Mouse (Mus musculus): Measurements from ENCODE around the gene Sh3kbp1.
A peak's percentile ranks its signal among the peaks of the same experiment; 100 is the strongest.

Sh3kbp1 gene

GRCm38 (mm10) chrX:159735513-159736099, 108.5 kb downstream of the Sh3kbp1 start:
- DNase-seq (ENCODE audit: low spot score in 2 of 2) = no peak

GRCm38 (mm10) chrX:159737344-159737743, 110.3 kb downstream of the Sh3kbp1 start:
- no peak for DNase-seq (ENCODE audit: low spot score in 2 of 2)

- DNase-seq (ENCODE audit: low spot score in 2 of 2) = no peak
These were observed 117.0 kb downstream of the Sh3kbp1 start for GRCm38 (mm10) chrX:159744035-159744434.

- no peak for DNase-seq (ENCODE audit: low spot score in 2 of 2)
These were observed 117.5 kb downstream of the Sh3kbp1 start for GRCm38 (mm10) chrX:159744620-159745019.

- no peak for DNase-seq (ENCODE audit: low spot score in 2 of 2)
These were observed 124.8 kb downstream of the Sh3kbp1 start for GRCm38 (mm10) chrX:159751834-159752233.

- no peak for DNase-seq (ENCODE audit: low spot score in 2 of 2)
These were observed 129.2 kb downstream of the Sh3kbp1 start for GRCm38 (mm10) chrX:159756261-159756660.

- no peak for DNase-seq (ENCODE audit: low spot score in 2 of 2)
These were observed 130.1 kb downstream of the Sh3kbp1 start for GRCm38 (mm10) chrX:159756901-159757821.

- DNase-seq (ENCODE audit: low spot score in 2 of 2) = peak in 1 of 2 experiments; percentile 26
These were observed 130.9 kb downstream of the Sh3kbp1 start for GRCm38 (mm10) chrX:159757854-159758540.

- no peak for DNase-seq (ENCODE audit: low spot score in 2 of 2)
These were observed 136.7 kb downstream of the Sh3kbp1 start for GRCm38 (mm10) chrX:159763801-159764200.

GRCm38 (mm10) chrX:159765850-159766249, 138.8 kb downstream of the Sh3kbp1 start:
- no peak for DNase-seq (ENCODE audit: low spot score in 2 of 2)

- DNase-seq (ENCODE audit: low spot score in 2 of 2) = no peak
These were observed 141.9 kb downstream of the Sh3kbp1 start for GRCm38 (mm10) chrX:159769005-159769404.

- no peak for DNase-seq (ENCODE audit: low spot score in 2 of 2)
These were observed 142.7 kb downstream of the Sh3kbp1 start for GRCm38 (mm10) chrX:159769773-159770172.

- no peak for DNase-seq (ENCODE audit: low spot score in 2 of 2)
These were observed 145.1 kb downstream of the Sh3kbp1 start for GRCm38 (mm10) chrX:159772137-159772536.

GRCm38 (mm10) chrX:159775042-159775441, 148.0 kb downstream of the Sh3kbp1 start:
- no peak for DNase-seq (ENCODE audit: low spot score in 2 of 2)

- DNase-seq (ENCODE audit: low spot score in 2 of 2) = no peak
These were observed 151.7 kb downstream of the Sh3kbp1 start for GRCm38 (mm10) chrX:159778787-159779186.

- DNase-seq (ENCODE audit: low spot score in 2 of 2) = no peak
These were observed 163.4 kb downstream of the Sh3kbp1 start for GRCm38 (mm10) chrX:159790516-159790915.

- no peak for DNase-seq (ENCODE audit: low spot score in 2 of 2)
These were observed 168.5 kb downstream of the Sh3kbp1 start for GRCm38 (mm10) chrX:159795603-159796002.

- DNase-seq (ENCODE audit: low spot score in 2 of 2) = no peak
These were observed 177.3 kb downstream of the Sh3kbp1 start for GRCm38 (mm10) chrX:159804371-159804770.

- DNase-seq (ENCODE audit: low spot score in 2 of 2) = no peak
These were observed 182.4 kb downstream of the Sh3kbp1 start for GRCm38 (mm10) chrX:159809510-159809909.

- no peak for DNase-seq (ENCODE audit: low spot score in 2 of 2)
These were observed 183.4 kb downstream of the Sh3kbp1 start for GRCm38 (mm10) chrX:159810469-159810868.

GRCm38 (mm10) chrX:159817508-159817907, 190.4 kb downstream of the Sh3kbp1 start:
- DNase-seq (ENCODE audit: low spot score in 2 of 2) = no peak

- no peak for DNase-seq (ENCODE audit: low spot score in 2 of 2)
These were observed 201.1 kb downstream of the Sh3kbp1 start for GRCm38 (mm10) chrX:159828135-159828534.

All from spleen, postnatal 14 days (tissue).